Mouse (Mus musculus): ENCODE results near the gene Cdiptos. TPM values are rescaled to one million over a fixed set of nuclear protein-coding genes. Genes with fewer than 3 reads are reported as not detected.
A peak's percentile ranks its signal among the peaks of the same experiment; 100 is the strongest.

The Cdiptos gene
- polyA plus RNA-seq, 1 experiment, result 7.4 TPM

DNA sequence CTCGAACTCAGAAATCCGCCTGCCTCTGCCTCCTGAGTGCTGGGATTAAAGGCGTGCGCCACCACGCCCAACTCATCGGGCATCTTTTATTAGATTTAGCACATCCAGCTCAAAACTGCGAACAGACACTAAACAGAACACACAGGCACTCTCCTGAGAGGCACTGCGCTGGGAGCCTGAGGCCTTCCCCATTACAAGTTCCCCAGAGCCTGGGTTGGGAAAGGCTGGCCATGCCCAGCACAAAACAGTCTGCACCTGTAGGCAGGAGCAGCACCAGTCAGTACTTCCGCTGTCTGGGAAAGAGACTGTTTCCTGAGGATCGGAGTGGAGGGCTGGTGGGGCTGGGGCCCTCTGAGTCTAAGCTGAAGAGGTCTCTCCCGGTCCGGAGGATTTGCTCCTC is 39.1 kb upstream of the Cdiptos start:
- Histone ChIP-seq H3K4me1 (ENCODE audit: control insufficient read depth, insufficient read depth, low read length) (peaks cover 43% of the 10 kb centered on the region), H3K27ac (ENCODE audit: insufficient read depth, low read depth, low read length) (no peak overlapping the region), H3K4me3 (ENCODE audit: insufficient read depth, low read length) (no peak overlapping the region)
- TF ChIP-seq CTCF (IDR thresholded peaks at IDR 0.05; ENCODE audit: low read depth, low read length) (no peak), POLR2A (IDR thresholded peaks at IDR 0.05; ENCODE audit: borderline replicate concordance, low read depth, low read length) (no peak)

DNA sequence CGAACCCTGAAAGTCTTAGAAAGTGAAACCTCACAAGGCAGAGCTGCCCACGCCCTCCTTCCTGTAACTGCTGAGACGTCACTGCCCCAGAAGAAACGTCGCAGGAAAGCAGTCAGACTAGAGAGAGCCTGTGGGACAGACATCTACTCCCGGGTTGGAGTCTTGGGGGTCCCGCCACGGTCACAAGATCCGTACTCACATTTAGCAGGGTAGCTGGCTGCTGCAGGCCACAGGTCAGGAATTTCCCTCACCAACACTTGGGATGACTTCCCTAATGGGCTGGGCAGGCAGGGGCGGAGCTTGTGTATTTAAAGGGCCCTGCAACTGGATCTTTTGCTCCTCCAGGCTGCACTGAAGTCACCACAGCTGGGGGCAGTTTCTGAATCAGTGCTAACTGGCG is 38.4 kb upstream of the Cdiptos start, which contains the start of gene Mvp:
Gene Mvp, minus strand, starts transcription at position 302 of the 400 bp plus-strand sequence.
- Histone ChIP-seq H3K4me3 (ENCODE audit: insufficient read depth, low read length) (peak within 1 kb of the TSS; percentile 95), H3K4me1 (ENCODE audit: control insufficient read depth, insufficient read depth, low read length) (peaks cover 49% of the 10 kb centered on the region), H3K27ac (ENCODE audit: insufficient read depth, low read depth, low read length) (peak within 1 kb of the TSS; percentile 83)
- TF ChIP-seq CTCF (IDR thresholded peaks at IDR 0.05; ENCODE audit: low read depth, low read length), result no peak
- no peak for TF ChIP-seq POLR2A (IDR thresholded peaks at IDR 0.05; ENCODE audit: borderline replicate concordance, low read depth, low read length)

DNA sequence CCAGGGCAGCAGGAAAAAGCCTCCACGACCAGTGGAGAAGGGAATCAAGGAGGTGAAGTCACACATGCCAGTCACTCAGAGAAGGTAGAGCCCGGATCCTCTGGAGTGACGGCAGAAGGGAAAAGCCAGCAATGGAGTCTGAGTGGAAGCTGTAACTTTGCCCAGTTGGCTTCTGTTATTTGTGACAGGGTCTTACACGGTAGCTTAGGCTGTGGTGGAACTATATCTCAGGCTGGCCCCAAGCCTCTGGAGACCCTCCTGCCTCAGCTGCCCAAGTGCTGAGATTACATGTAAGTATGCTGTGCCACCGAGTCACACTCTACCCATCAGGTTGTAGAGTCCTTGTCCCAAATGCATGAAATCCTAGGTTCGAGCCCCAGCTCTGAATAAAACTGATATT is 37.5 kb upstream of the Cdiptos start:
- H3K4me3 ChIP-seq (ENCODE audit: insufficient read depth, low read length), result peak overlapping the region; percentile 95
- H3K27ac ChIP-seq (ENCODE audit: insufficient read depth, low read depth, low read length), result no peak overlapping the region
- no peak for TF ChIP-seq CTCF (IDR thresholded peaks at IDR 0.05; ENCODE audit: low read depth, low read length)
- no peak for TF ChIP-seq POLR2A (IDR thresholded peaks at IDR 0.05; ENCODE audit: borderline replicate concordance, low read depth, low read length)
- H3K4me1 ChIP-seq (ENCODE audit: control insufficient read depth, insufficient read depth, low read length), result peaks cover 57% of the 10 kb centered on the region

DNA sequence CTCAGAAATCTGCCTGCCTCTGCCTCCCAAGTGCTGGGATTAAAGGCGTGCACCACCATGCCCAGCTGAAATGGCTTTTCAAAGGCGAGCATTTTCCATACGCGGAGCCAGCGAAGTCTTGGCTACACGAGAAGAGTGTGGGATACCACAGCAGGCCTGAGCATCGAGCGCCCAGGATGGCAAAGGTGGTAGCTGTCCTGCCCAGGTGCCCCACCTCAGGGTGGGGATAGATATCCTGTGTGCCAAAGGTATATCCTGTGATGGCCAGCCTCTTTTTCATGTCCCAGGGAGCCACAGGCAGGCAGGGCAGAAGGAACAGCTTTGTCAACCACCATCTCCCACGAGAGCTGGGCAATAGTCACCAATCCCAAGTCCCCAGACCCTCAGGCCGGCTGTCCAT is 36.9 kb upstream of the Cdiptos start:
- peaks cover 62% of the 10 kb centered on the region for H3K4me1 ChIP-seq (ENCODE audit: control insufficient read depth, insufficient read depth, low read length)
- H3K4me3 ChIP-seq (ENCODE audit: insufficient read depth, low read length), result peak overlapping the region; percentile 95
- H3K27ac ChIP-seq (ENCODE audit: insufficient read depth, low read depth, low read length), result no peak overlapping the region
- no peak for TF ChIP-seq CTCF (IDR thresholded peaks at IDR 0.05; ENCODE audit: low read depth, low read length)
- no peak for TF ChIP-seq POLR2A (IDR thresholded peaks at IDR 0.05; ENCODE audit: borderline replicate concordance, low read depth, low read length)

DNA sequence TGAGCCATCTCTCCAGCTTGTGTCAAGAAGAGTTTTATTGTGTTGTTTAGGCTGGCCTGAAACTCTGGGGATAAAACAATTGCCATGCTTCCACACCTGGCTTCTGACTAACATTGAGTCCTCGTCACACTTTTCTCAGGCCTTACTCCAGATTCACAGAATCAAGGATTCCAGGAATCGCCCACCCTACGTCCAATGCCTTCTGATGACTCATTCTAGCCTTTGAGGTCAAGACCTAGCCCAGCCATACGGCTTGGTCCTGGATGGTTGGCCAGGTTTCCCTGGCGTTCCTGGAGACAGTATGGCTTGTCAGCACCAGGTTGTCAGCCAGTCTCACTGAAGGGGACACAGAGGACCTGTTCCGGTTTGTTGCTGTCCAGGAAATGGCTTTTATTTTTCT is 36.5 kb upstream of the Cdiptos start:
- peaks cover 67% of the 10 kb centered on the region for H3K4me1 ChIP-seq (ENCODE audit: control insufficient read depth, insufficient read depth, low read length)
- H3K27ac ChIP-seq (ENCODE audit: insufficient read depth, low read depth, low read length), result no peak overlapping the region
- no peak overlapping the region for H3K4me3 ChIP-seq (ENCODE audit: insufficient read depth, low read length)
- TF ChIP-seq CTCF (IDR thresholded peaks at IDR 0.05; ENCODE audit: low read depth, low read length) (no peak), POLR2A (IDR thresholded peaks at IDR 0.05; ENCODE audit: borderline replicate concordance, low read depth, low read length) (no peak)

DNA sequence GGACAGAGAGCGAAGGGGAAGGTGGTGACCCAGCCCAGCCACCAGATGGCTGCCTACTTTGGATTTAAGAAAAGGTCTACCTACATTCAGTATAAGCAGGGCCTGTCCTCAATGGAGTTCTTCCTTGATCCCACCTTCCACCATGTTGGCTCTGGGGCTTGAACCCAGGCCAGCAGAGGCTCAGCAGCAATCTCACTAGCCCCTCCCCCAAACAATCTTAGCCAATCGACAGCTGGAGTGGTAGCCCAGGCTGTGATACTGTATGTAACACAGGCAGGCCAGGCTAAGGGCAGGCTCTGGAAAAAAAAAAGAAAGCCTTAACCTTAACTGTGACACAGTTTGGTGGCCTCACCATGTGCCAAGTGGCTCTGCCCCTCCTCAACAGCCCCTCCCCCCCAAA is 35.8 kb upstream of the Cdiptos start:
- peaks cover 69% of the 10 kb centered on the region for H3K4me1 ChIP-seq (ENCODE audit: control insufficient read depth, insufficient read depth, low read length)

DNA sequence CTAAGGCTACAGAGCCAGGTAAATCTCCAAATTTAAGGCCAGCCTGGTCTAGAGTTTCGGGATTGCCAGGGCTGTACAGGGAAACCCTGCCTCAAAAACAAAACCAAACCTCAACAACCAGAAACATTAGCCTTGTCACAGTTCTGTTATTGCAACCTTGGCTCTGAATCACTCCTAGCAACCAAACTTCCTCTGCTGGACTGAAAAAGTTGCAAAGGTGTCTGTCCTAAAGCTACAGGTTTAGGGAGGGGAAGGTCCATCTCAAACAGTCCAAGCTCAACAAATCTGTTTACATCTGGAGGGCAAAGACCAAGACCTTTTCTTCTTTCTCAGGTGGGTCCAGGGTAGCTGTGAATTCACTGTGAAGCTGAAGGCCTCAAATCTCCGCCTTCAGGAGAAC is 35.2 kb upstream of the Cdiptos start:
- no peak for TF ChIP-seq POLR2A (IDR thresholded peaks at IDR 0.05; ENCODE audit: borderline replicate concordance, low read depth, low read length)
- no peak for TF ChIP-seq CTCF (IDR thresholded peaks at IDR 0.05; ENCODE audit: low read depth, low read length)
- H3K27ac ChIP-seq (ENCODE audit: insufficient read depth, low read depth, low read length), result peak overlapping the region; percentile 13; the same call in 1 of the 2 replicates
- peaks cover 69% of the 10 kb centered on the region for H3K4me1 ChIP-seq (ENCODE audit: control insufficient read depth, insufficient read depth, low read length)
- H3K4me3 ChIP-seq (ENCODE audit: insufficient read depth, low read length), result no peak overlapping the region

More for the DNA sequence above, 35.8 kb upstream of the Cdiptos start:
- TF ChIP-seq POLR2A (IDR thresholded peaks at IDR 0.05; ENCODE audit: borderline replicate concordance, low read depth, low read length), result no peak
- peak; percentile 13; the same call in 1 of the 2 replicates for TF ChIP-seq CTCF (IDR thresholded peaks at IDR 0.05; ENCODE audit: low read depth, low read length)
- no peak overlapping the region for H3K27ac ChIP-seq (ENCODE audit: insufficient read depth, low read depth, low read length)
- H3K4me3 ChIP-seq (ENCODE audit: insufficient read depth, low read length), result no peak overlapping the region

DNA sequence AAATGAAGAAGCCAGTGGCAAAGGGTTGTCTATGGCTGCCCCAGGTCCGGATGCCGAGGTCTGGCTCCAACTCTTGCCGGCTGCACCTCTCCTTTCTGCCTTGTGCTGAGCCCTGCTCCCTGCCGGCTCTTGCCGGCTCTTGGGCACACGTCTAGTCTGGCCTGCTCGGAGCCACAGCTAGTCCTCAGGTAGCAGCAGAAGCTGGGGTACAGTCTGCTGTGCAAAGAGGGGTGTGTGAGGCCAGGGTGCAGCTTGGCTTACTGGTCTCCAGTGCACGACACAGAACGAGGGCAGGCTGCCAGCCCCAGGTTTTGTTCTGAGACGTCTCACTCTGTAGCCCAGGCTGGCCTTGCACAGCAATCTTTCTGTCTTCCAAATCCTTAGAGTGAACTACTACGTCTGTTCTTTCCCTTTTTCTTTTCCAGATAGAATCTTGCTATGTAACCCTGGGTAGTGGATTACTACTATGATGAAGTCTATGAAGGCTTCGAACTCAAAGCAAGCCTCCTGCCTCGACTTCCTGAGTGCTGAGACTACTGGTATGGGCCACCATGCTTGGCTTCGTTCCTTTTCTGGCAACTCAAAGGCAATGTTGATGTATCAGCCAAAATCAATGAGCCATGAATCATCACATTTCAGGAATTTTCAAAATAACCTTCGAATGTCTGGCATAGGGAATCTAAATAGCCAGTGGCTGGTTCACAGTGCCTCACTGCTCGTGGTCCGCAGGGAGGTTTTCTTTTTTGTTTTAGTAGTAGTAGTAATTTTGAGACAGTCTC is 33.6 kb upstream of the Cdiptos start:
- no peak overlapping the region for H3K4me3 ChIP-seq (ENCODE audit: insufficient read depth, low read length)
- peak overlapping the region; percentile 91 for H3K27ac ChIP-seq (ENCODE audit: insufficient read depth, low read depth, low read length)
- peaks cover 60% of the 10 kb centered on the region for H3K4me1 ChIP-seq (ENCODE audit: control insufficient read depth, insufficient read depth, low read length)

DNA sequence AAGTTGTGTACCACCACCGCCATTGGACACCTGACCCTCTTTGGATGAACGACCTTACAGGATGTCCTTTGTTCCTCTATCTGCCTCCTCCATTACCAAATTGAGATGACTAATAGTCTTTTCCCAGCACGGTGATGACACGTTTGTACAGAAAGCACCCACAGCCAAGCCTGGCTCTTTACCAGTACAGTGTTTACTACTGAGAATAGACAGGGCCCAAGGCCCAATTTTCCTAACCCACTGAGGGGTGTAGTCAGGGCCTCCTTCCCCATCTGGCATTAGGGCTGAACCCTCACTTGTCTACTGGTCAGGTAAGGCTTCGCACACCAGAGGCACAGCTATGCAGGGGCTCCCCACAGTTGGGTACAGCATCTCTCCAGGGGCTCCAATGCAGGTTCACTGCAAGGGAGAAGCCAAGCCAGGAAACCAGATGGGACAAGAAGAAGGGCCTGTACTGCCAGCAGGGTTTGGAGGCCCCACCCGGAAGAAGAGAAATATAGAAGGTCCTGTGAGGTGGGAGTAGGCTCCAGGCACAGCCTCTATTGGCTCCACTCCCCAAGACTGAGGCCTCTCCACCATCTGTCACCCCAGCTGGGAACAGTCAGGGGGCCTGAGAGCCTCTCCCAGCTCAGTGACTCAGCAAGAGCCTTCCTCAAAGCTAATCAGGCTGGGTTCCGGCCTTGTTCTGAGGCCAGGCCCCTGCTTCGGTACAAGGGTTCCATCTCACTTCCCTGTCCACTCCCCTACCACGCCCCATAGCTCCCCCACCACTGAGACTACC is 32.5 kb upstream of the Cdiptos start:
- no peak for TF ChIP-seq CTCF (IDR thresholded peaks at IDR 0.05; ENCODE audit: low read depth, low read length)
- TF ChIP-seq POLR2A (IDR thresholded peaks at IDR 0.05; ENCODE audit: borderline replicate concordance, low read depth, low read length), result no peak
- Histone ChIP-seq H3K4me1 (ENCODE audit: control insufficient read depth, insufficient read depth, low read length) (peaks cover 59% of the 10 kb centered on the region), H3K27ac (ENCODE audit: insufficient read depth, low read depth, low read length) (peak overlapping the region; percentile 91), H3K4me3 (ENCODE audit: insufficient read depth, low read length) (peak overlapping the region; percentile 18; the same call in 1 of the 2 replicates)

More for the DNA sequence above, 33.6 kb upstream of the Cdiptos start:
- TF ChIP-seq CTCF (IDR thresholded peaks at IDR 0.05; ENCODE audit: low read depth, low read length) (no peak), POLR2A (IDR thresholded peaks at IDR 0.05; ENCODE audit: borderline replicate concordance, low read depth, low read length) (no peak)

Data from bone marrow macrophage, adult 2 months (primary cell).